Mouse (Mus musculus): ENCODE measurements at regions not wholly inside any gene's neighbourhood (a gene's known extent, or its start where the extent isn't known, plus 50 kb on each side); places are given as distances from the start of the nearest gene placed in this dataset.

DNA sequence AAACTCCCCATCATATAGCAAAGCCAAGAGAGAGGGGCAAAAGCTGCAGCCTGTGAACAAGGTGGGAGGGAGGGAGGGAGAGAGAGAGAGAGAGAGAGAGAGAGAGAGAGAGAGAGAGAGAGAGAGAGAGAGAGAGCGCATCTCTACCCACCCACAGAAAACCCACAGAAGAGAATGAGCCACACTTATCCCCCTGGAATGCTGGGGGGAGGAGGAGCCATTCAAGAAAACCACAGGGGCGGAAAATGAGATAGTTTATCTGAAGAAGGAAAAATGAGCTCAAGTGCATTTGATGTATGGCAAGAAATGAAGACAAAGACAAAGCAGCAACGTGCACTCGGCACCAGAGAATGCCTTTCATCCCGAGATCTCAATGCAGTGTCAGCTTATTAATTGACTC lies 94.8 kb upstream of the Igfbp7 start:
- Histone ChIP-seq H3K36me3 (no peaks in the 10 kb centered on the region), H3K9me3 (no peaks in the 10 kb centered on the region), H3K4me2 (peak overlapping the region; percentile 16; the same call in 1 of the 2 replicates), H3K27me3 (no peaks in the 10 kb centered on the region), H3K27ac (peak overlapping the region; percentile 20; the same call in 1 of the 2 replicates), H3K4me1 (replicated peaks) (peaks cover 13% of the 10 kb centered on the region), H3K4me3 (no peak overlapping the region), H3K9ac (no peak overlapping the region)
- WGBS, result 19% methylated on average over 5 of the region's 5 CpGs
- peak; percentile 59 for ATAC-seq (ENCODE audit: low FRiP score)

DNA sequence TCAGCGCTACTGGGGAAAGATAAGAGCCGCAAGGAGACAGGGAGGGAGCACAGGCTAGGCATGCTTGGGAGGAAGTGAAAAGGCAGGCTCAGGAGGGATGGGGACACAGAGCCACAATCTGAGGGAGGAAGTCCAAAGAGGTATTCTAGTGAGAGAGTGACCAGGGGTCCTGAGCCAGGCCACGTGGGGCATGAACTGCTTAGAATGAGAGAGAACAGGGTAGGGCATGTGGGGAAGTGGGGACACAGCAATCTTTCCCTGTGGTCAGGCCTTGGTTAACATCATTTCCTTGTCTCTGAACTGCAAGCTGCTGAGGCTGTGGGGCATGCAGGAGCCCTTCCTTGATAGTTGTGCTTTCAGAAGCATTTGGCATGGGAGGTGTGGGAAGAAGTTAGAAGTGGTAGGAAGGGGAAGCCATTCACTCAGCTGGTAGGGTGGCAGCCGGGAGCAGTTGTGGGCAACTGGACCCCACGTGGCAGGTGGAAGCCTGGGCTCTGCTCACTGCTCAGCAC lies 92.2 kb upstream of the Igfbp7 start:
- Histone ChIP-seq H3K4me1 (replicated peaks) (peaks cover 13% of the 10 kb centered on the region), H3K27me3 (no peaks in the 10 kb centered on the region), H3K4me3 (no peak overlapping the region), H3K9ac (no peak overlapping the region), H3K9me3 (no peaks in the 10 kb centered on the region), H3K4me2 (no peak overlapping the region), H3K36me3 (no peaks in the 10 kb centered on the region), H3K27ac (no peak overlapping the region)
- 75% methylated on average over 5 of the region's 5 CpGs for WGBS
- no peak for ATAC-seq (ENCODE audit: low FRiP score)

DNA sequence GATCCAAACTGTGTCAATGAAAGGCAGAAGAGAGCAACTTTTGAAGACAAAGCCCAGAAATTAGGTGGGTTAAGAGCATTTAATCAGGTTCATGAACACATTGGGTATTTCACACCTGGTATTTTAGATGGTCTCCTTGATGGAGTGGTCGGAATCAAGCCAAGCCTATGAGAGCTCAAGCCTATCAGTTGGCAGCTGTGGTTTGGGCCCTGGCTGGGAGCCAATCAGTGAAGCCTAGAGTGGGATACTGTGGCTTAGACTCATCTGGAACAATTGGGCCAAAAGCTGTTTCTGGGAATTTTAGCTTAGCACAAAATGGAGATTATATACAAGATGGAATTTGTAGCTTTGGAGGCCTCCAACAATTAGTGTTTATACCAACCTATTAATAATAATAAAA lies 86.8 kb upstream of the Igfbp7 start:
- Histone ChIP-seq H3K27me3 (no peaks in the 10 kb centered on the region), H3K9ac (no peak overlapping the region), H3K36me3 (no peaks in the 10 kb centered on the region), H3K4me1 (replicated peaks) (no peaks in the 10 kb centered on the region), H3K27ac (no peak overlapping the region), H3K4me2 (no peak overlapping the region), H3K4me3 (no peak overlapping the region), H3K9me3 (no peaks in the 10 kb centered on the region)
- WGBS, result 88% methylated on average over 1 of the region's 1 CpGs
- ATAC-seq (ENCODE audit: low FRiP score), result no peak

GRCm38 (mm10) chr5:77488969-77489368 lies 81.1 kb upstream of the Igfbp7 start:
- Histone ChIP-seq H3K4me2 (no peak overlapping the region), H3K9me3 (no peaks in the 10 kb centered on the region), H3K9ac (no peak overlapping the region), H3K27me3 (no peaks in the 10 kb centered on the region), H3K36me3 (no peaks in the 10 kb centered on the region), H3K4me1 (replicated peaks) (peaks cover 15% of the 10 kb centered on the region), H3K4me3 (no peak overlapping the region), H3K27ac (no peak overlapping the region)
- 80% methylated on average over 5 of the region's 5 CpGs for WGBS
- ATAC-seq (ENCODE audit: low FRiP score), result no peak

- no peaks in the 10 kb centered on the region for H3K27me3 ChIP-seq
- no peak overlapping the region for H3K9ac ChIP-seq
- peak overlapping the region; percentile 35 for H3K4me2 ChIP-seq
- no peaks in the 10 kb centered on the region for H3K36me3 ChIP-seq
- H3K27ac ChIP-seq, result peak overlapping the region; percentile 55; the same call in 1 of the 2 replicates
- H3K4me1 ChIP-seq (replicated peaks), result peaks cover 15% of the 10 kb centered on the region
- H3K9me3 ChIP-seq, result no peaks in the 10 kb centered on the region
- 13% methylated on average over 18 of the region's 19 CpGs for WGBS
- H3K4me3 ChIP-seq, result peak overlapping the region; percentile 15; the same call in 1 of the 2 replicates
- peak; percentile 59 for ATAC-seq (ENCODE audit: low FRiP score)
Observed at GRCm38 (mm10) chr5:77487837-77488827, 80.3 kb upstream of the Igfbp7 start.

DNA sequence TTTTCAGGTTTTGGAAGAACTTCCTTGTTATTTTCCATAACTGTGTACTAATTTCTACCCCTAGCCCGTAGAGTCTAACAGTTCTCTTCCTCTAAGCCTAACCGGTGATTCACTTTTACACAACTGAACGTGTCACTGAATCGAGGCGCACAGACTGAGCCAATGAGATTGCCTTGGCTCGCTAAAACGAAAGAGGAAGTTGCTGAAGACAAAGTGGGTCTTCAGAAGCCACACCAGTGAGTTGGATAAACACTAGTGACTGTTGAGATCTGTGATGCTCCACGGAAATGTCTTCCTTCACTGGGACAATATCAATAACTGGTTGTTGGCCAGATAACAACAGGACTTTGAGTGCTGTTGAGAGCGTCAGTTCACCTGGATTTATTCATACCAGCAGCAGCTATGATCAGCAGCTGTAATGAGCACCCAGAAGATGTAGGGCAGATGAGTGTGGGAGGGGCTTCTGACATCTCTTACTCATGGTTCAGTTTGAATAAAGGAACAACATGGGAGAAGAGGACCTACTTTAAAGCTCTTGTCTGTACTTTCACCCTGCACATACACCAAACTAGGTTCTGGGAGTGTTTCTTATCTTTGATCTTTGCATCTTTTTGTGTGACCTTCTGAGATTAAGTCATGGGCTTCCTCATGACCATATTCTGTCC lies 75.3 kb upstream of the Igfbp7 start:
- Histone ChIP-seq H3K4me3 (no peak overlapping the region), H3K9me3 (no peaks in the 10 kb centered on the region), H3K27me3 (no peaks in the 10 kb centered on the region), H3K9ac (no peak overlapping the region), H3K4me1 (replicated peaks) (peaks cover 10% of the 10 kb centered on the region), H3K36me3 (no peaks in the 10 kb centered on the region), H3K27ac (no peak overlapping the region), H3K4me2 (no peak overlapping the region)
- 93% methylated on average over 9 of the region's 9 CpGs for WGBS
- ATAC-seq (ENCODE audit: low FRiP score), result no peak

- ATAC-seq (ENCODE audit: low FRiP score), result no peak
- Histone ChIP-seq H3K4me1 (replicated peaks) (no peaks in the 10 kb centered on the region), H3K36me3 (no peaks in the 10 kb centered on the region), H3K4me2 (no peak overlapping the region), H3K4me3 (no peak overlapping the region), H3K9me3 (no peaks in the 10 kb centered on the region), H3K27me3 (no peaks in the 10 kb centered on the region), H3K9ac (no peak overlapping the region), H3K27ac (no peak overlapping the region)
- WGBS, result 46% methylated on average over 1 of the region's 1 CpGs
Observed at GRCm38 (mm10) chr5:77481811-77482210, 74.0 kb upstream of the Igfbp7 start.

- no peak overlapping the region for H3K4me3 ChIP-seq
- no peak overlapping the region for H3K9ac ChIP-seq
- no peak for ATAC-seq (ENCODE audit: low FRiP score)
- no peaks in the 10 kb centered on the region for H3K27me3 ChIP-seq
- H3K9me3 ChIP-seq, result no peaks in the 10 kb centered on the region
- 79% methylated on average over 9 of the region's 9 CpGs for WGBS
- H3K4me1 ChIP-seq (replicated peaks), result no peaks in the 10 kb centered on the region
- H3K27ac ChIP-seq, result no peak overlapping the region
- no peaks in the 10 kb centered on the region for H3K36me3 ChIP-seq
- no peak overlapping the region for H3K4me2 ChIP-seq
Observed at GRCm38 (mm10) chr5:77477794-77478193, 70.0 kb upstream of the Igfbp7 start.

DNA sequence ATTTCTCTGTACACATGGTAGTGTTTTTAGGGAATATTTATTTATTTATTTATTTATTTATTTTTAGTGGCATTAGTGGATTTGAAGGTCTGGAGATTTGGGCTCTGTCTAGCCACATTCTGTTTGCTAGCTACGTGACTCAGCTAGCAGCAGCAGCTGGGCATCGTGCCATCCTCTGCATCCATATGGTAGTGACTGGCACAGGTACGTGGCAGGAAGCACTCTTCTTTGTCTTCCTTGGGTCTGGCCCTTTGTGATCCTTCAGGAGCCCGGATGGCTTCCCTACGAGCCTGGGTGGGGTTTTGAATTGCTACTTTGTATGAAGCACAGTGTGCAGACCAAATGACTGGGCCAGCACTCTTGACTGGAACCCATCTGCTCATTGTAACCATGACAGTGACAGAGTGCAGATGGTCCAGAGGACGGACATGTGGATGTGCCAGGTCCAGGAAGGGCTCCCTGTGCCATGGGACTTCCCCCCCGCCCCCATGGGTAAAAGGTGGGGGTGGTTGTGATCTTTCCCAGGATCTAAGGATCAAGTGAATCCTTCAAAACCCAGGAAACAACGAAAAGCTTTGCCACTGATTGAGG lies 66.2 kb upstream of the Igfbp7 start:
- 74% methylated on average over 8 of the region's 8 CpGs for WGBS
- no peak for ATAC-seq (ENCODE audit: low FRiP score)

DNA sequence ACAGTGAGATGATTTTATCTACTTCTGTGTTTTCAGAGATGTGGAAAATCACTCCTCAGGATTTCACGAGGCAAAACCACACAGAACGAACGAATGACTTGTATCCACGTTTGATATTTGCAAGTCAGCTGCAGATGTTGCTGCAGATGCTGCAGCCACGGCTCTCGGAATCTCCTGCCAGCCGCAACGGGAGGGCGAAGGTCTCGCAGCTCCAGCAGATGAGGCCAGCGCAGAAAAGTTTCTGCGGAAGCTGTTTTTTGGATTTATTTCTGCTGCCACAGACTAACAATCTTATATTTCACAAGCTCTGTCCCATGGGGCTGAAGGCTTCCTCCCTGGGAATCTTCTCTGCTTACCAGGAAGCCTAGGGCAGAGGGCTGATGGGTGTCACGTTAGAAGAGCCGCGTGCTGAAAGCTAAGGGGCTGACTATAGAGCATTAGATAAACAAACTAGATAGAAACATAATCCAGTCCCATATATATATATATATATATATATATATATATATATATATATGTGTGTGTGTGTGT lies 61.5 kb upstream of the Igfbp7 start:
- no peak for ATAC-seq (ENCODE audit: low FRiP score)
- Histone ChIP-seq H3K27me3 (no peaks in the 10 kb centered on the region), H3K36me3 (no peaks in the 10 kb centered on the region), H3K27ac (no peak overlapping the region), H3K4me3 (no peak overlapping the region), H3K4me1 (replicated peaks) (no peaks in the 10 kb centered on the region), H3K4me2 (no peak overlapping the region), H3K9ac (no peak overlapping the region), H3K9me3 (no peaks in the 10 kb centered on the region)
- WGBS, result 86% methylated on average over 15 of the region's 15 CpGs

More for the DNA sequence above, 66.2 kb upstream of the Igfbp7 start:
- Histone ChIP-seq H3K27me3 (no peaks in the 10 kb centered on the region), H3K27ac (no peak overlapping the region), H3K4me1 (replicated peaks) (no peaks in the 10 kb centered on the region), H3K4me3 (no peak overlapping the region), H3K9me3 (no peaks in the 10 kb centered on the region), H3K36me3 (no peaks in the 10 kb centered on the region), H3K4me2 (no peak overlapping the region), H3K9ac (no peak overlapping the region)

- no peak for ATAC-seq (ENCODE audit: low FRiP score)
- Histone ChIP-seq H3K27ac (no peak overlapping the region), H3K4me2 (no peak overlapping the region), H3K27me3 (no peaks in the 10 kb centered on the region), H3K36me3 (no peaks in the 10 kb centered on the region), H3K4me1 (replicated peaks) (no peaks in the 10 kb centered on the region), H3K4me3 (no peak overlapping the region), H3K9ac (no peak overlapping the region), H3K9me3 (no peaks in the 10 kb centered on the region)
- WGBS, result 62% methylated on average over 15 of the region's 15 CpGs
Observed at GRCm38 (mm10) chr5:77468467-77468866, 60.6 kb upstream of the Igfbp7 start.

Measured in hindbrain, embryonic 13.5 days (tissue).